Mouse (Mus musculus) myocyte (in vitro differentiated cells): ENCODE results near the gene Pcsk2.

Experiments
- MAX ChIP-seq: IDR thresholded peaks from one replicate; pipeline ENCODE4 v1.6.1; 2011; ENCODE audit warnings: low read depth, mild to moderate bottlenecking, control low read depth
- REST ChIP-seq: IDR thresholded peaks from one replicate; pipeline ENCODE4 v1.6.1; 2011; ENCODE audit warnings: mild to moderate bottlenecking, control low read depth, moderate library complexity; ENCODE audit not compliant: insufficient read depth, insufficient read length
- TCF12 ChIP-seq: IDR thresholded peaks from one replicate; pipeline ENCODE4 v1.6.1; 2011; ENCODE audit warnings: mild to moderate bottlenecking, control low read depth; ENCODE audit not compliant: poor library complexity, insufficient read depth, severe bottlenecking

- TF ChIP-seq REST: no peak
- TF ChIP-seq MAX: no peak
- no peak for TF ChIP-seq TCF12
These were observed 166.9 kb downstream of the Pcsk2 start for GRCm38 (mm10) chr2:143712901-143713300.
